Mouse (Mus musculus) cortical plate, adult 2 months (tissue): ENCODE data around the gene Hecw2.

Experiments used
- CTCF ChIP-seq: fragments of 200-500 bp; IDR thresholded peaks from 2 replicates; pipeline ENCODE4 v1.5.1; 2011; ENCODE audit warnings: mild to moderate bottlenecking, control low read depth, low read length; ENCODE audit not compliant: insufficient read depth; ENCODE audit errors: extremely low read depth
- POLR2A ChIP-seq: fragments of 200-500 bp; IDR thresholded peaks from 2 replicates; pipeline ENCODE4 v1.6.1; 2011; ENCODE audit warnings: mild to moderate bottlenecking, low read length, control low read depth; ENCODE audit not compliant: insufficient read depth; ENCODE audit errors: extremely low read depth

GRCm38 (mm10) chr1:53927605-53928004 lies 267.4 kb downstream of the Hecw2 start:
- TF ChIP-seq CTCF (peak; percentile 51), POLR2A (no peak)
